Mouse (Mus musculus) inflammation-experienced regulatory T-cells, adult 6 months (primary cell): ENCODE data around the gene Fundc2. TPM values are rescaled to one million over a fixed set of nuclear protein-coding genes. Genes with fewer than 3 reads are reported as not detected.
A peak's percentile ranks its signal among the peaks of the same experiment; 100 is the strongest.

ENCODE experiments used
- ATAC-seq: one replicate; pipeline ENCODE4 v1.8.0; 2017
- polyA plus RNA-seq, 3 experiments: library from polyadenylated mRNA; unstranded; fragments of 100-300 nt; shearing (Covaris generic); gene quantifications; one replicate each; pipeline ENCODE4 v1.2.1; 2017

Gene Fundc2
- polyA plus RNA-seq, result 100 to 1,000 TPM in 2 of 3 experiments, 10 to 100 TPM in 1; 78.5 to 160 (median 121) TPM

DNA sequence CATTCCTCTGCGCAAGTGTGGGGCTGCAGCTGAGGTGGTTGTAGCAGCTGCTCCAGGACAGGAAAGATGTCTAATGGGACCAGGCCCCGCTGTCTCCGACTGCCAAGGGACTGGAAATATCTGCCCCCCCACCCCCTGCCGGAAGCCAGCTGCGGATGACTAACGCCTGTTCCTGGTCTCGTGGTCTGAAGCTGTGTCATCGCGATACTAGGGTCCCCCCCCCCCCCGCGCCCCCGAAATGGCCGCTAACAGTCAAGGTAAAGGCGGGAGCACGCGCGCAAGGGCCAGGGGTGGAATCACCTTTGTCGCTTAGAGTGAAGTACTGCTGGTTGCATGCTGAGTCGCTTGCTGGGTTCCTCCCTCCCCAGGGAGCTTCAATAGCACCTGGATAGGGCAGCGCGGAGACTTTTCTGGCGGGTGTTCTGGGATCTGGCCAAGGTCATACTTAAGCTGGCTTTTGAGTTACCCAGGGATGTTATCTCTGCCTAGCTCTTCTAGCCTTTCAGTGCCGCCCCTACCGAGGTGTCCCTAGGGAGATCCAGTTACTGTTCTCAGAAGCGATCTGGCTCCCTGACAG lies at the start of gene Fundc2, which contains the start of gene F8:
Gene Fundc2, plus strand, starts transcription at position 205 of the 577 bp plus-strand sequence.
Gene F8, minus strand, starts transcription at position 421 of the 577 bp plus-strand sequence.
- peak; percentile 93 for ATAC-seq

DNA sequence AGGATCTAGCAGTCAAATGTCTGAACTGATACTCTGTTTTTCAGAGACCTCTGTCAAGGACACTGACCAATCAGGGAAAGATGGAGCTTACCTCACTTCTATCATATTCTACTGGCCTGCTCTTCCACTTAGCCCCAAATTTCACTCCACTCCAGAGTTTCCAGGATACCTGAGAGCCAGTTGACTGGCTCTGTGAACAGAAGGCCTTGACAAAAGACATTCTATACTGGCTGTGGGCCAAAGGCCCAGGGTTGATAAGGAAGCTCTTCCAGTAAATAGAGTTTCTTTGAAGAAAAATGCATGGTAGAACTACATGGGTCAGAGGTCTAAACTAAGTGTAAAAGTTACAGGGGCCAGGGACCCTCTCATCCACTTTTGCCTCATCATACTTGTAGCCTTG lies 12.0 kb upstream of the Fundc2 start:
- ATAC-seq, result no peak

DNA sequence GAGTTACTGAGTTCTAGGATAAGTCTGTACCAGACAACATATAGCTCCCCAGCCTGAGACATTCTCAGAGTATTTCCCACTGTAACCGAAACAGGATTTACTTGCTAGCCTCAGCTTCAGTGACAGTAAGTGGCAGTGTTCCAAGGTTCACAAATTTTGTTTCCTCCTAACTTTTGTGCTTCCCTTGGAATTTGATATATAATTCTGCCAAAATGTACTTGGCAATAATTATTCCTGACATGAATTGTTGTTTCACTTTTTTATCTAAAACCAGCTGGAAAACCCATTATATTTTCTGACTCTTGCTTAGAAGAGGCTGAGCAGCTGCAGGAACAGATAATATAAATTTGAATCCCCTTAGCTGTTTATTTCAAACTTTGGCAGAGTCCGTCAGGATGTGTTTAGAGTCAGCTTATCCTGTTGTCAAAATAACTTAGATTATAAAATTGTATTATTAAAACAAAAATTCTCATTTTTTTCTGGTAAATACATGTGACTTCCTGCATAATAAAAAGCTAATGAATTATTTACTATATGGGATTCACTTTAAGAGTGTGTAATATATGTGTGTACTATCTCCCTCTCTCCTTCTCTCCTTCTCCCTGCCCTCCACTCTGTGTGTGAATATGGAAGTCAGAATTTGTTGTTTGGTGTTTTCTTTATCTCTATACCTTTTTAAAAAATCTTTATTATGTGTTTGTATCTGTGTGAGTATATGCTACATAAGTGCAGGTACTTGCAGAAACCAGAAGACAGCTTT lies 9.4 kb upstream of the Fundc2 start:
- no peak for ATAC-seq

DNA sequence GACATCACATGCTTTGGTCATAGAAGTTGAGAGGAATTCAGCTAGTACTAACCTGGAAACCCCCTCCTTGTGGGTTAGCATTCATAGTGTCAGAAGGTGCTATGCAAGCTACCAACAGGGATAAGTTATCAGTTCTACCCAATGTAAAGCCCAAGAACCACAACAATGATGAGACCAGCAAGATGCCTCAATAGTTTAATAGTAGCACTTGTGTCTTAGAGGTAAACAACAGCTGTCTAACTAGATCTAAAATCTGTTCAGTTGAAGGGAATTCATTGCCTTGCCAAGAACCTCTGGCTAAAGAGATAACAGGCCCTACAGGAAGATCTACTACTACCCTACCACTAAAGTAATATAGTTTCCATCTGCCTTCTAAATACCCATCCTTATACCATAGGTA lies 5.4 kb upstream of the Fundc2 start:
- ATAC-seq, result no peak

DNA sequence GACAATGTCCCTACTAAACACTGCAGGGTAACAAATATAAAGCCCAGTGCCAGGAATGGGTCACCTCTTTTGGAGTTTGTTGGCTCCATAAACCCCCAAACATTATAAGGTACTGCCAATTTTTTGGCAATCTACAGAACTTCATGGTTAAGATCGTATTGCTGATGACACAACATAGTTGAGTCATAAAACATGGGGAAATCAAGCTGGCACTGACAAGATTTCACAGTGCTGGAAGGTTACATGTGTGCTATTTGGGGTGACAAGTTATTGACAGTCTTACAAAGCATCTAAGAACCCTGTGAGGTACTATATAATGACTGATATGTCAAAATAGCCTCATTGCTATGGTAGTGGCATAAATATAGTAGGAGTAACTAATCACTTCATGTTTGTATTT lies 1.0 kb upstream of the Fundc2 start:
- no peak for ATAC-seq

DNA sequence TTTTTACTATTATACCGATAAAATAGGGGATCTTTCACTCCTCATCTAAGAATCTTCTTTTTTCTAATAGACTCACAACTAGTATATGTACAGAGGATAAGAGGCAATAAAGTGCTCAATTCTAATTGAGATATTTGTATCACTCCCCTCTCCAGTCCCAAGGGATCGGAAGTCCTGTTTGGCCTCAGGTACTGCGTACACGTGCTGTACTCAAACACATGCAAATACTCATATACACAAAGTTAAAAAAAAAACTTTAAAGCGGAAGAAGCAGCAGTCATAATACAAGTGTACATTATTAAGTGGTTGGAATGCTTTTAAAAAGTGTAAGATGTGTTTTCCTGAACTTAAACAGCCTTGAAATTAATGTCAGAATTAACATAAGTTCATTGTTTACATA lies 500 bp upstream of the Fundc2 start:
- no peak for ATAC-seq

DNA sequence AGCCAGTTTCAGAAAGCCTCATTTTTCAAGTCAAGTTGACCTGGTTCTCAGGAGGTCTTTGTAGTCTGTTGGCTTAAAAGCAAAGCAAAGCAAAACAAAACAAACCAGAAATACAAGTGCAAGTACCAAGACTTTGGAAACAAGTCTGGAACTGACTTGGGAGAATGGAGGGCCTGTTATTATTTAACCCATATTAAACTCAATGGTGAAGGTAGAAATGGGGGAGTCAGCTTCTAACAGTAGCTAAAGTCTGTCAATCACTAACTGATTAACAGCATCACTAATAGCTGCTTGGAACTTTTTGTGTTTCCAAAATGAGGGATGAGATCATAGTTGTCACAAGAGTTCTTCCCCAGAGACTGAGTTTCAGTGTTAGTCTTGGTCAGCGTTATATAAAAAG lies 17.3 kb downstream of the Fundc2 start:
- ATAC-seq, result no peak

DNA sequence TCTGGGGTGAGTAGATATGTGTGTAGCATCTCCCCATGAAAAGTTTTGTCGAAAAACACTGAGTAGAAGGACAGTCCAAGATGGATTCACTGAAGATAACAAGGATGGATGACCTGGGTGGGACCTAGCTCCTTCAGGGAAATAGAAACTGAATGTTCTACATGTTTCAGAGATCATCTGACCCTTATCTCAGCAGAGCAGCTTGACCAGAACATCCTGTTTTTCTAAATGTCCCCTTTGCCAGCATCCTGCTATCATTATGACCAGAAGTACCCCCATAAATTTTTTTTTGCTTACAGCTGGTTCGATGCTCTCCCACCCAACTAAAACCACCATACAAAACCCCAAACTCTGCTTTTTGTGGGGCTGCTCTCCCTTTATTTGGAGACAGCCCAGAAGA lies 20.5 kb downstream of the Fundc2 start:
- ATAC-seq, result no peak

DNA sequence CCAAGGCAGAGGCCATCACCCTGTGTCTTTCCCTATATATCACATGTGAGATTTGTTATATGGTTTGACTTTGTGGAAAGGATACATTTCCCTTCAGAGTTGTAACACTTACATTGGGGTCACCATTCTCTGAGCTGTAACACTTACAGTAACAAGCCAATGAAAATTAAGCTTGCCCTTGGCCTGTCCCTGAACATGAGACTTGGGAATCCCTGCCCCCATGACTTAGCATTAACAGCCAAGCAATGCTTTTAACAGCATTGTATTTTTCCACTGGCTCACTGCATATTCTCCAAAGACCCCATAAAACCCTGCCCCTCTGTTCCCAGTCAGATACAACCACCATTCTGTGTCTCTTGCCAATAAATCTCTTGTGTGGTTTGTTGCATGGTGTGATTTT lies 21.2 kb downstream of the Fundc2 start:
- no peak for ATAC-seq

DNA sequence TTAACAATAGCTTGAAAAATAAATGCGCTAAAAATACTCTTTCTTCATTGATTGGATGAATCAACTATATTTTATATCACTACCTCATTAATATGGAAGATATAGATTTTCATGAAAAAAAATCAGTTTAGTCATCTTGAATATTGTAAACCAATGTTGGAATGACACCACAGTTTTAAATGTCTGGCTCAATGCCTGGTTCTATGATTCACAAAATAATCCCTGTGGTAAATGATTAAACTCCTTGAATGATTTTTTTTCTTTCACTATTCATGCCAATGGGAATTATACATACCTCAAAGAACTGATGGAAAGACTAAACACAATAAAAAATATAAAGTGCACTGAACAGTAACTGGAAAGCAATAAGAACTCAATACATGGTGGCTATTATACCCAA lies 27.5 kb downstream of the Fundc2 start:
- ATAC-seq, result no peak

DNA sequence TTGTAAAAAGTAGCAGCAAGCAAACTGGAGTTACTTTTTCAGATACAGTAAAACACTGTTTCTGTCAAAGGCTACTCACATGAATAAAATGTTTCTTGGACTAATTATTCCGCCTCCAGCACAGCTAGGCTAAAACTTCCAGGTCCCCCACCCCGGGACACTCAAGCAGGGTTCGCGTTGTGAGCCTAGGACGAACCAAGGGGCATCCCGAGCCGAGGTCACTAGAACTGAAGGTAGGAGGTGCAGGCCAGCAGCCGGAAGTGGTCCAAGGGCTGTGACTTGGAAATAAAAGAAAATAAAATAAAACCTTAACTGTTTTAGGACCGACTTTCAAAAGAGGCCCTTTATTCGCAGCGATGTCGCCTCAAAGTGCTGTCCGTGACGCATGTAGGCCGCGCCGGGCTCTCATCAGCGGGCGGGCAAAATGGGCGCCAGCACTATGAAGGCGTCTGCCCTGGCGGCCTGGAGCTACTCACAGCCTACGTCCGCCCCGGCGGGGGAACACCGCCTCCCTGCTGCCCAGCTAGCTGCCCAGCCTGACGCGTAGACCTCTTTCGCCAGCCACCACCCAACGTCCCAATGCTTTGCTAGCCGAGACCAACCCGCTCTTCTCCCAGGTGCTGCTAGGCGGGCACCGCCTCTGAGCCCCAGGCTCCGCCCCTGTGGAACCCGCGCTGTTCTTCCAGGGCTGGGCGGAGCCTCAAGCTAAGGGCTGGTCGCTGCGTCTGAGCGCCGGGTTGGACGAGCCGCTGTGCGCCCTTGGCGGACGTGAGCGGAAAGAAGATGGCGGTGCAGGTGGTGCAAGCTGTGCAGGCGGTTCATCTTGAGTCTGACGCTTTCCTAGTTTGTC lies 34.0 kb downstream of the Fundc2 start, which contains the start of the genes Cmc4, Mtcp1 and Brcc3:
Gene Cmc4, minus strand, starts transcription at position 649 of the 850 bp plus-strand sequence.
Gene Mtcp1, minus strand, starts transcription at position 653 of the 850 bp plus-strand sequence.
Gene Brcc3, plus strand, starts transcription at position 693 of the 850 bp plus-strand sequence.
- peak; percentile 98 for ATAC-seq

Other genes with a start within 250 kb of the Fundc2 start
- not detected for gene Smim9, start 218.6 kb upstream of the Fundc2 start, polyA plus RNA-seq
- gene F8, start 216 bp downstream of the Fundc2 start, polyA plus RNA-seq, result 1 to 10 TPM in 2 of 3 experiments, under 1 TPM in 1; 0.72 to 1.8 (median 1.1) TPM
- gene Cmc4, start 34.2 kb downstream of the Fundc2 start, polyA plus RNA-seq, result 10 to 100 TPM; 16.4 to 20.4 (median 19.4) TPM
- 1 to 10 TPM; 6.9 to 9.4 (median 8.4) TPM for gene Mtcp1, start 34.2 kb downstream of the Fundc2 start, polyA plus RNA-seq
- 100 to 1,000 TPM in 1 of 3 experiments, 10 to 100 TPM in 2; 49.6 to 100 (median 76.0) TPM for gene Brcc3, start 34.2 kb downstream of the Fundc2 start, polyA plus RNA-seq
- gene Vbp1, start 131.9 kb downstream of the Fundc2 start, polyA plus RNA-seq, result 100 to 1,000 TPM; 116 to 172 (median 117) TPM
- 1 to 10 TPM; 1.8 to 4.7 (median 2.1) TPM for gene Rab39b, start 195.8 kb downstream of the Fundc2 start, polyA plus RNA-seq